Mouse (Mus musculus) kidney, postnatal 0 days (tissue): ENCODE results near the gene Gnb2. TPM values are rescaled to one million over a fixed set of nuclear protein-coding genes. Genes with fewer than 3 reads are reported as not detected.

Source experiments
- ATAC-seq: fragments of 200-750 bp; cut with Nextera tagmentation; replicated peaks from 2 replicates; pipeline ENCODE4 v1.8.0; 2017; ENCODE audit warnings: low read depth, moderate number of reproducible peaks, moderate TSS enrichment, moderate library complexity; ENCODE audit not compliant: low FRiP score
- DNase-seq: peaks from one replicate; pipeline ENCODE4 v3.0.0-alpha.2; 2016; ENCODE audit warnings: low spot score
- H3K27ac ChIP-seq: fragments of 300-500 bp; sonication (generic); 2 replicates; pipeline ENCODE4 v1.5.1; 2014; ENCODE audit warnings: mild to moderate bottlenecking
- H3K27me3 ChIP-seq: fragments of 300-500 bp; sonication (generic); 2 replicates; pipeline ENCODE4 v1.6.1; 2014; ENCODE audit warnings: low read length, mixed read lengths; ENCODE audit not compliant: insufficient read depth
- H3K36me3 ChIP-seq: fragments of 300-500 bp; sonication (generic); 2 replicates; pipeline ENCODE4 v1.6.1; 2014; ENCODE audit warnings: low read length, mixed read lengths; ENCODE audit not compliant: insufficient read depth
- H3K4me1 ChIP-seq: fragments of 300-500 bp; sonication (generic); replicated peaks from 2 replicates; pipeline ENCODE4 v1.6.1; 2014; ENCODE audit warnings: antibody characterized with exemption, low read length, mixed read lengths; ENCODE audit not compliant: insufficient read depth
- H3K4me2 ChIP-seq: fragments of 300-500 bp; sonication (generic); 2 replicates; pipeline ENCODE4 v1.6.1; 2014; ENCODE audit warnings: mild to moderate bottlenecking, low read length, moderate library complexity, mixed read lengths
- H3K4me3 ChIP-seq: fragments of 300-500 bp; sonication (generic); replicated peaks from 2 replicates; pipeline ENCODE4 v1.5.1; 2014; ENCODE audit warnings: low read depth, low read length
- H3K9ac ChIP-seq: fragments of 300-500 bp; sonication (generic); 2 replicates; pipeline ENCODE4 v1.6.1; 2014; ENCODE audit warnings: low read depth, low read length
- H3K9me3 ChIP-seq: fragments of 300-500 bp; sonication (generic); replicated peaks from 2 replicates; pipeline ENCODE4 v1.6.1; 2016; ENCODE audit warnings: low read length, inconsistent platforms, mixed read lengths
- CTCF ChIP-seq: IDR thresholded peaks from 2 replicates; pipeline ENCODE4 v1.5.1; 2016; ENCODE audit warnings: antibody characterized with exemption, low read depth, mild to moderate bottlenecking, moderate library complexity
- WGBS: fragments of 180-500 bp; shearing (Covaris S2); extraction: QIAGEN DNeasy Blood & Tissue Kit; methylation state at CpG from one replicate; pipeline ENCODE4 v1.1.7; 2014; 5-methylcytosine and 5-hydroxymethylcytosine counted together
- polyA plus RNA-seq: library from polyadenylated mRNA; unstranded; fragments of >200 nt; fragmentation: Nextera tagmentation; extraction: Ambion mirVana; gene quantifications from 2 replicates; pipeline ENCODE4 v1.2.1, GENCODE M21; 2015

The Gnb2 gene
- polyA plus RNA-seq, 1 experiment from 2014 or later = 463 TPM

DNA sequence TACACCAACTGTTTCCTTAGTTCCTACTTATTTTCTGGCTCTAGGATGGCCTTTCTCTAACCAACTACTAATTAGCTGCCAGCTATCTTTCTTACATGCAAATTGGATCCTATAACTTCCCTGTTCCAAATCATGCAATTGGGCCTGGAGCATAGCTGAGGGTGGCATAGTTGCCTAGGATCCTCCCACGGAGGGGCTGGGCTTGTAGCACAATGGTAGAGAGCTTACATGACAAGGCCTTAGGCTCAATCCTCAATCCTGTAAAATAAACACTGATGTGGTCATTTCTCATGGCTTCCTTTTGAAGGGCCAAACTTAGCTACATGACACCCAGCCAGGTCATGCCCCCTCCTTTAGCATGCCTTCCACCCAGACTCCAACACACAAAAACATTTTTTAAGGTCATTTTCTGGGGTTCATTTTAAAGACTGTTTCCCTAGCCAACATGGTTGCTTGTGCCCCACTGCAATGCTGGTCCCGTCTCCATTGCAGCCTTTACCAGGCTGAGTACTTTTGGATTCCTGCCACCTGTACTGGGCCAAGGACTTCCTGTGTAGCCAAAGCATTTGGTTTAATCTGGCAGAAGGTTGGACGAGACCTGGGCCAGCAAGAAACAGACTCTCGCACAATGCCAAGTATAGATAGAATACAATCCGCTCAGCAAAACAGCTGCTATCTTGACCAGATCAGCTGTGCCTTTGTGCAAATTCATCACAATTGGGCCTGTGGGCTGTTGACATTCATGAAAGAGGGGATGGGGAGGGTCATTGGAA is 8.6 kb upstream of the Gnb2 start:
- ATAC-seq (no peak), DNase-seq (no peak)
- Histone ChIP-seq H3K4me3 (no peak overlapping the region), H3K9ac (no peak overlapping the region), H3K27me3 (no peaks in the 10 kb centered on the region), H3K36me3 (no peaks in the 10 kb centered on the region), H3K9me3 (no peaks in the 10 kb centered on the region), H3K27ac (no peak overlapping the region), H3K4me1 (no peaks in the 10 kb centered on the region), H3K4me2 (no peak overlapping the region)
- no peak for TF ChIP-seq CTCF
- 68% methylated on average over 5 of the region's 5 CpGs for WGBS

DNA sequence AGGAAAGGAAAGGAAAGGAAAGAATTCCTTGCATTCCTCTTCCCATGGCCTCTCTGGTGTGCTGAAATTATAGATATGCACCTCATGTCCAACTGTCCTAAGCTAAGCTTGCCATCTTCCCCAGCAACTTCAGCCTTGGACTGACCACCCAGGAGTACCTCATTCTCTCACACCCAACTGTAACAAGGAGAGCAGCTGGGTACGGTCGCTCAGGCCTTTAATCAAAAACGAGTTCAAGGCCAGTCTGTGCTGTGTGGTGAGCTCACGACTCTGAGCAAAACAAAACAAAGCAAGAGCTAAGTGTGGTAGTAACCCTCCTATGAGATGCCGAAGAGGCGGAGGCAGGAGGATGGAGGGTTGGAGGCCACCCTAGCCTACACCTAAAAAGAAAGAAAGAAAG is 7.7 kb upstream of the Gnb2 start:
- H3K9ac ChIP-seq = no peak overlapping the region
- DNase-seq = no peak
- ATAC-seq = no peak
- H3K4me2 ChIP-seq = no peak overlapping the region
- 79% methylated on average over 6 of the region's 6 CpGs for WGBS
- TF ChIP-seq CTCF = no peak
- H3K36me3 ChIP-seq = no peaks in the 10 kb centered on the region
- H3K4me1 ChIP-seq = no peaks in the 10 kb centered on the region
- no peaks in the 10 kb centered on the region for H3K9me3 ChIP-seq
- H3K4me3 ChIP-seq = no peak overlapping the region
- H3K27ac ChIP-seq = no peak overlapping the region
- H3K27me3 ChIP-seq = no peaks in the 10 kb centered on the region

DNA sequence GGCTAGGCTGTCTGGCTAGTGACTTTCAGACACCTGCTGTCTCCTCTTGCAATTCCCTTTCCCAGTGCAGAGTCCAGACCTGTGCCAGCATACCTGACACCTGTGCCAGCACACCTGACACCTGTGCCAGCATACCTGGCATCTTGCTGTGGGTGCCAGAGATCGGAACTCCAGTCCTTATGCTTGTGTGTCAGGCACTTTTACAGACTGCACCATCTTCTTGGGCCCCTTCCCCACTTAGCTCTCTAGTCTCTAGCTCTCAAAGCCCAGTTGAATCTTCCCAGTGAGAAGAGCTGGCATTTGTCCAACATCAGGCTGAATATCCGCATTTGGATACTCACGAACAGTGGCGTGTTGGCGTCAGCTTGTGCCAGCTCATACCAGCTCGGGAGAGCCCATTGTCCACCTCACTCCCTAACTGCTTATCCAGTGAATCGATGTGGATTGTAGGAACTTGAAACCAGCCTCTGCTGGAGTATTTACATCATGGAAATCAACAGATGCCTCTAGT is 6.0 kb upstream of the Gnb2 start:
- no peak for TF ChIP-seq CTCF
- Histone ChIP-seq H3K4me2 (no peak overlapping the region), H3K27ac (no peak overlapping the region), H3K27me3 (no peaks in the 10 kb centered on the region), H3K36me3 (no peaks in the 10 kb centered on the region), H3K4me3 (no peak overlapping the region), H3K4me1 (no peaks in the 10 kb centered on the region), H3K9ac (no peak overlapping the region), H3K9me3 (no peaks in the 10 kb centered on the region)
- 63% methylated on average over 7 of the region's 7 CpGs for WGBS
- no peak for DNase-seq
- ATAC-seq = no peak

DNA sequence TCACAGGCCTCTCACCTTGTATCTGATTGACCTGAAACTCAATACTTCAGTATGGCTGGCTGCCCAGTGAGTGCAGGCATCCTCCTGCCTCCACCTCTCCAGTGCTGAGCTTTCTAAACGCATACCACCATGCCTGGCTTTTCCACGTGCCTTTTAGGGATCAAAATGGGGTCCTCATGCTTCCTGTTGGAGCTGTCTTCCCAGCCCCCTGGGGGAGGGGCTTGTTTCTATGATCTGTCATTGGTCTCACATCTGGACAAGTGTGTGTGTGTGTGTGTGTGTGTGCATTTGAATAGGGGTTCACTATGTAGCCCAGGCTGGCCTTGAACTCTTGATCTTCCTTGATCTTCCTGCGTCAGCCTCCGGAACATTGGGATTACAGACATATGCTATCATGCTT is 4.2 kb upstream of the Gnb2 start:
- H3K9ac ChIP-seq = no peak overlapping the region
- ATAC-seq (no peak), DNase-seq (no peak)
- no peak overlapping the region for H3K4me3 ChIP-seq
- no peaks in the 10 kb centered on the region for H3K36me3 ChIP-seq
- no peaks in the 10 kb centered on the region for H3K9me3 ChIP-seq
- WGBS = 58% methylated on average over 4 of the region's 4 CpGs
- no peaks in the 10 kb centered on the region for H3K4me1 ChIP-seq
- no peaks in the 10 kb centered on the region for H3K27me3 ChIP-seq
- TF ChIP-seq CTCF = no peak
- H3K27ac ChIP-seq = no peak overlapping the region
- H3K4me2 ChIP-seq = no peak overlapping the region

DNA sequence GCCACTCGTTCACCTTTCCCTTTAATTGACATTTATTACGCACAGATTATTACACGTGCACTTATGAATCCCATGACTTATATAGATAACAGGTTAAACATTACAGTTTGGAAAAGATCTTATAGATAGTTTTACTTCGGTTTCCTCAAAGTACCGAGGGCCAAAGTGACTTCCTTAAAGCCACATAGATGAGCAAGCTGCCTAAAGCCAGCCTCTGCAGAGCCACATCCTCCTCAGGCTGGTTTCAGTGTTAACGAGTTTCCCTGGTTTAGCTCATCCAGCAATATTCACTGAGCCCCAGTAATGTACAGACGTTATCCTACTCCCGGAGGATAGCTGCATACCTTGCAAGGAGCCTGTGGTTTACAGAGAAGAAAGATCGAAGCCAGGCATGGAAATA is 2.0 kb upstream of the Gnb2 start:
- Histone ChIP-seq H3K9ac (no peak overlapping the region), H3K27ac (no peak overlapping the region; the same call in 1 of the 2 replicates), H3K36me3 (no peaks in the 10 kb centered on the region), H3K4me2 (no peak overlapping the region), H3K9me3 (no peaks in the 10 kb centered on the region), H3K27me3 (no peaks in the 10 kb centered on the region), H3K4me1 (peaks cover 4% of the 10 kb centered on the region; the same call in 1 of the 2 replicates), H3K4me3 (no peak overlapping the region)
- ATAC-seq = no peak
- 70% methylated on average over 9 of the region's 9 CpGs for WGBS
- TF ChIP-seq CTCF = no peak
- DNase-seq = no peak

DNA sequence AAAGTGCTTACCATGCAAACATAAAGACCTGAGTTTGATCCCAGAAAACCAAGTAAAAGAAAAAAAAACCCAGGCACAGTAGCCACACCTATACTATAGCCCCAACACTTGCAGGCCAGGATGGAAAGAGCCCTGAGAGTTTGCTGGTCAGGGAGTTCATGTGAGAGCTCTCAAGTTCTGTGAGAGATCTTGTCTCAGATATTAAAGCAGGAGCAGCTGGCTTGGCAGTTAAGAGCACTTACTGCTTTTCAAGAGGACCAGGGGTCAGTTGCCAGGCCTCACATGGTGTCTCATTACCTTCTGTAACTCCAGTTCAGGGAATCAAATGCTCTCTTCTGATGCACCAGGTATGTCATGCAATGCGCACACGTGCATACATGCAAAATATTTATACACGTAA is 1.5 kb upstream of the Gnb2 start:
- H3K4me1 ChIP-seq = peaks cover 7% of the 10 kb centered on the region; the same call in 1 of the 2 replicates
- no peak overlapping the region for H3K4me2 ChIP-seq
- no peak overlapping the region for H3K4me3 ChIP-seq
- TF ChIP-seq CTCF = no peak
- no peaks in the 10 kb centered on the region for H3K9me3 ChIP-seq
- DNase-seq = no peak
- no peak overlapping the region for H3K9ac ChIP-seq
- ATAC-seq = no peak
- WGBS = 79% methylated on average over 3 of the region's 3 CpGs
- no peaks in the 10 kb centered on the region for H3K27me3 ChIP-seq
- H3K36me3 ChIP-seq = 0 out of 2 replicates have a peak, but pooled peaks cover under 1% of the 10 kb centered on the region
- no peak overlapping the region for H3K27ac ChIP-seq

DNA sequence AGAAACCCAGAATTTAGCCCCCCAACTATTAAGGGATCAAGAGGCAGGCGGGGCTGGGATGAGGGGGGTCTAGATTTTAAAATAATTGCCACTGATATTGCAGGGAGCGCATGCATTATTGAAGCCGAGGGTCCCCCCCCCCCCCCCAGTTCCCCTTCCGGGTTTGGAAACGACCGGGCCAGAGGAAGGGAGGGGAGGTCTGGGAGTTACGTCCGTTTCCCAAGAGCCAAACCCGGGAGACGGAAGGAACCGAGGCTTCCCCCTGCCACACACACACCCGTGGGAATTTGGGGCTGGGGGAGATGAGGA is 548 bp downstream of the Gnb2 start:
- Histone ChIP-seq H3K36me3 (peaks cover 20% of the 10 kb centered on the region), H3K4me3 (peak overlapping the region; percentile 74), H3K9me3 (no peaks in the 10 kb centered on the region), H3K27me3 (no peaks in the 10 kb centered on the region), H3K4me1 (peaks cover 7% of the 10 kb centered on the region; the same call in 1 of the 2 replicates), H3K9ac (peak overlapping the region; percentile 82), H3K27ac (peak overlapping the region; percentile 95), H3K4me2 (peak overlapping the region; percentile 98)
- WGBS = 0% methylated on average over 12 of the region's 12 CpGs
- ATAC-seq = no peak; the same call in none of the 2 replicates
- TF ChIP-seq CTCF = no peak
- no peak for DNase-seq
